8 mouse cellular contexts compared by ENCODE assay signal in the genomic region with DNA sequence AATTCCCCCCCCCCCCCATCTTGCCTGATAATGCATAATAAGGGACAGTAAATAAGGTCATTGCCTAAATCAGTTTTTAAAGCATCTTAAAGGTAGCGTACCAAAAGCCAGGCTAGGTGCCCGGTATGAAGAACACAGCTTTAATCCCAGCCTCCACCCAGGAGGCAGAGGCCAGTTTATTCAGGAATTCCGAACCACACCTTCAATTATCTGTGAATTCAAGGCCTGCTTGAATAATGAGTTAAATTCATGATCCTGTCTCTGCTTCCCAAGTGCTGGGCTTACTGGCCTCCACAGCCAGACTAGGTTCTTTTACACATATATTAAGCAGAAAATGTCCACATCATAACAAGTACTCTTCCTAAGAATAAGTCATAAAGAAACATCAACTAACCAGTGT. TPM values are rescaled to one million over a fixed set of nuclear protein-coding genes. Genes with fewer than 3 reads are reported as not detected.
DNase-seq lines count a peak whose midpoint lies in the region; ATAC-seq and TF ChIP-seq lines count a peak whose summit lies in the region.

No protein-coding gene starts in this region.

- no peaks in the 10 kb centered on the region for H3K4me1 ChIP-seq in cerebellum, adult 2 months (ENCODE audit: control insufficient read depth, insufficient read depth, low read length)
- no peaks in the 10 kb centered on the region for H3K4me1 ChIP-seq in spleen, adult 2 months (ENCODE audit: control insufficient read depth, insufficient read depth, insufficient read length)
- H3K4me1 ChIP-seq in liver, embryonic 12.5 days: peaks cover 30% of the 10 kb centered on the region

- TF ChIP-seq CTCF in cerebellum, adult 2 months (IDR thresholded peaks at IDR 0.05; ENCODE audit: borderline replicate concordance, insufficient read depth, low read depth, low read length): no peak
- TF ChIP-seq CTCF in spleen, adult 2 months (IDR thresholded peaks at IDR 0.05; ENCODE audit: extremely low read depth, insufficient read depth, insufficient read length, insufficient replicate concordance): no peak

- ATAC-seq in liver, embryonic 12.5 days: no peak

- no peaks in the 10 kb centered on the region for H3K27me3 ChIP-seq in cerebellum, adult 2 months (ENCODE audit: control insufficient read depth, insufficient read depth, low read length)
- H3K27me3 ChIP-seq in spleen, adult 2 months (ENCODE audit: control insufficient read depth, insufficient read depth, low read length): no peaks in the 10 kb centered on the region
- no peaks in the 10 kb centered on the region for H3K27me3 ChIP-seq in liver, embryonic 12.5 days (replicated peaks)

- no peak for TF ChIP-seq POLR2A in cerebellum, adult 2 months (IDR thresholded peaks at IDR 0.05; ENCODE audit: borderline replicate concordance, insufficient read depth, low read length)
- no peak for TF ChIP-seq POLR2A in spleen, adult 2 months (IDR thresholded peaks at IDR 0.05; ENCODE audit: low read depth, low read length)

- peak overlapping the region; percentile 90 for H3K9ac ChIP-seq in liver, embryonic 12.5 days

- peaks cover 6% of the 10 kb centered on the region for H3K36me3 ChIP-seq in spleen, adult 2 months (ENCODE audit: control insufficient read depth, insufficient read depth, low read length)
- peaks cover 15% of the 10 kb centered on the region for H3K36me3 ChIP-seq in liver, embryonic 12.5 days

- no peaks in the 10 kb centered on the region for H3K9me3 ChIP-seq in liver, embryonic 12.5 days (replicated peaks)

- 7% methylated on average over 3 of the region's 3 CpGs for WGBS in cerebellum, adult 2 months
- 61% methylated on average over 3 of the region's 3 CpGs for WGBS in spleen, adult 2 months
- 40% methylated on average over 3 of the region's 3 CpGs for WGBS in liver, embryonic 12.5 days (ENCODE audit: insufficient replicate concordance)

- H3K4me3 ChIP-seq in cerebellum, adult 2 months (replicated peaks; ENCODE audit: insufficient read depth, low read depth, low read length): peak overlapping the region; percentile 85
- H3K4me3 ChIP-seq in spleen, adult 2 months (ENCODE audit: extremely low read depth, insufficient read depth, insufficient read length): peak overlapping the region; percentile 60
- peak overlapping the region; percentile 86 for H3K4me3 ChIP-seq in liver, embryonic 12.5 days

- no peak overlapping the region for H3K27ac ChIP-seq in cerebellum, adult 2 months (ENCODE audit: insufficient read depth, low read length)
- H3K27ac ChIP-seq in spleen, adult 2 months (ENCODE audit: insufficient read depth, low read length): peak overlapping the region; percentile 20; the same call in 1 of the 2 replicates
- H3K27ac ChIP-seq in liver, embryonic 12.5 days: peak overlapping the region; percentile 48; the same call in 1 of the 2 replicates

- DNase-seq in cerebellum, adult 2 months: no peak
- no peak for DNase-seq in cerebellum, adult 18-20 months
- DNase-seq in spleen, adult 2 months (ENCODE audit: low read depth in 1 of 2, low spot score in 2 of 2): no peak
- DNase-seq in spleen, adult 18-20 months: no peak
- DNase-seq in right cerebral cortex, adult 2 months (ENCODE audit: low spot score in 2 of 2): no peak
- DNase-seq in adrenal gland, postnatal 25 days: no peak
- DNase-seq in thymus, postnatal 25 days: no peak

- H3K4me2 ChIP-seq in liver, embryonic 12.5 days: peak overlapping the region; percentile 99

RNA-seq across cellular contexts. Expression of gene Dnajc21, which starts 0.6 kb away (rescaled TPM):
- polyA plus RNA-seq in cerebellum, adult 2 months (2012; rRNA removed): 17.6 and 19.2 TPM in 2 replicates
- polyA plus RNA-seq in spleen, adult 2 months (2012; rRNA removed): 0.63 and 0.90 TPM in 2 replicates
- 14.0 and 14.5 TPM in 2 replicates for polyA plus RNA-seq in liver, embryonic 12.5 days (2016; fragmentation: Nextera tagmentation; extraction: Ambion mirVana)
- 35.7 and 50.6 TPM in 2 replicates for total RNA-seq in adrenal gland, postnatal 25 days (2021)

RNA-seq across cellular contexts. Expression of gene Brix1, which starts 14.8 kb away (rescaled TPM):
- polyA plus RNA-seq in cerebellum, adult 2 months (2012; rRNA removed): 12.7 and 13.3 TPM in 2 replicates
- polyA plus RNA-seq in spleen, adult 2 months (2012; rRNA removed): 0.63 and 0.79 TPM in 2 replicates
- polyA plus RNA-seq in liver, embryonic 12.5 days (2016; fragmentation: Nextera tagmentation; extraction: Ambion mirVana): 111 and 112 TPM in 2 replicates
- total RNA-seq in adrenal gland, postnatal 25 days (2021): 42.7 and 45.6 TPM in 2 replicates

RNA-seq across cellular contexts. Expression of gene Rad1, which starts 14.9 kb away (rescaled TPM):
- polyA plus RNA-seq in cerebellum, adult 2 months (2012; rRNA removed): 15.2 and 15.9 TPM in 2 replicates
- 7.7 and 8.0 TPM in 2 replicates for polyA plus RNA-seq in spleen, adult 2 months (2012; rRNA removed)
- polyA plus RNA-seq in liver, embryonic 12.5 days (2016; fragmentation: Nextera tagmentation; extraction: Ambion mirVana): 31.2 and 34.3 TPM in 2 replicates
- 14.8 and 19.7 TPM in 2 replicates for total RNA-seq in adrenal gland, postnatal 25 days (2021)
